Mouse (Mus musculus): ENCODE measurements around the gene Mysm1.

Mysm1 gene

DNA sequence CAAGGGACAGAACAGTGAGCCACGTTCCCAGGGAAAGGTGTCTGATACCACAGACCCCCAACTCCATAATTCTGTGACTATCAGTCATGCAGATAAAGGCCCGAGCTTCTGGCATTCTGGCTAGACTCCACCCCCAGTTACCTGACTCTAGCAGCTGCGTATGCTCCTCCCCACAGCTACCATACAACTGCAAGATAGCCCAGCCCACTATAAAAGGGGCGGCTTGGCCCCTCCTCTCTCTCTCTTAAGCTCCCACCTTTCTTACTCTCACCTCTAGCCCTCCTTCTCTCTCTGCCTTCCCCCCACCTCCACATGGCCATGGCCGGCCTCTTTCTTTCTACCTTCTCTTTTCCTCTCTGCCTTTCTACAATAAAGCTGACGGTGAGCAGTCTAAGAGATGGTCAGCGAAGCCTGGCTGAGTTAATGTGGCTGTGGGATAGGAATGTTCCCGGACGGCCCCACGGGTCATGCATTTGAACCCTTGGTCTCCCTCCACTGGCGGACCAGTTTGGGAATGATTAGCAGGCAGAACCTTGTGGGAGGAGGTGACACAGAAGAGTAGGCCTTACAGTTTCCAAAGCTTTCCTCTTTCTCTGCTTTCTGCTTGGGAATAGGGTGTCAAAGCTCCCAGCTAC, 37.6 kb downstream of the Mysm1 start:
- DNase-seq, result no peak

DNA sequence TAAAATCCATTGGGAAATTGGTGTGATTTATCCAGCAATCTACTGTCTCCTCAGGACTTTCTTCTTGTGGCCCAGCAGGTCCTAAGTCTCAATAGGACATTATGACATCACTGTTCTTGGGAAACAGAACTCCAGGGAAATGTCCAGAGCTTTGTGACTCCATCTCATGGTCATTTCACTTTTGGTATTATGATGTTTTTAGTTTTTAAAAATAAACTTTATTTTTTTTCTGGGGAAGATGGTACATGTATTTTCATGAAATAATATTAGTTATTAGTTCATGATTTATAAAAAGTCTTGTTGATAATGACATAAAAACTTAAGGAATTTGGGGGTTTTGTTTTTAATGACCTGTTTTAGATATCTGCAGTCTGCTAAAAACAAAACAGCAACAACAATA, 50.2 kb downstream of the Mysm1 start, which contains the start of gene Eqtn:
Gene Eqtn (minus strand): TSS at position 101 of the 400 bp plus-strand sequence.
- DNase-seq, result no peak

DNA sequence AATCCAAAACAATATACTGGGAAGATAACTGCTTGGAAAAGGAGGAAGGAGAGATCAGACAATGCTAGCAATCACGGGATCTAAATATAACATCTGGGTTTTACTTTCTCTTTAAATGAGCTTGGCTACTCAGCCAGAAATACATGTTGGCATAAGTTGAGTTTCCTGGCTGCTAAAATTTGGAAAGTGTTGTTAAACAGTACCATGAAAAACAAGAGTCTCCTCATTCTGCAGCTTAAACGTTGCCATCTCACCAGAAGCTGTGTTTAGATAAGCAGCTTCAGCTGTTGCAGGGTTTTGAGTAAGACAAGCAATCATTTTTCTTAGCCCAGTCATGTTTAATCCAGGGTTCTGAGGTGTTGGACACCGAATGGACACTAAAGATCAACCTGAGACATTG, 77.1 kb downstream of the Mysm1 start:
- no peak for DNase-seq

DNA sequence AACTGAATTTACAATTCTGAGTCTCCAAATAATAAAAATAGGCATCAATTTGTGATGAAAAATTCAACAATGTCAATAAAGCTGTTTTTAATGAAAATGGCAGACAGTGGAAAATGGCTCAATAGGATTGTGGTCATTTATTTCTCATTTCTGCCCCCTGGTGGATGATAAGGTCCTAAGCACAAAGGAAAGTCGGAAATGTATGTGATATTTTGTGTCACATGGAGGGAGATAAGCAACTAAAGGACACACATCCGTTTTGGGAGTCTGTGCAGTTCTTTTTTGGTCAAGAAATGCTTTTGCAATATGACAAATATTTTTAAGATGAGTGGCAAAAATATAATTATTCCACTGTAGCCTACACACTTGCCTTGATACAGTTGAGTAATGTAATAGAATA, 78.2 kb downstream of the Mysm1 start:
- DNase-seq, result peak in 1 of 2 experiments; percentile 19
